Mouse (Mus musculus) heart, adult 2 months (tissue): ENCODE data around the gene Pcnx.

Experiments
- CTCF ChIP-seq: fragments of 200-600 bp; IDR thresholded peaks from 2 replicates; pipeline ENCODE4 v1.8.1; 2022; ENCODE audit warnings: antibody characterized with exemption, mild to moderate bottlenecking, moderate library complexity
- EP300 ChIP-seq: fragments of 200-500 bp; IDR thresholded peaks from 2 replicates; pipeline ENCODE4 v1.6.1; 2011; ENCODE audit warnings: low read depth, low read length, control low read depth; ENCODE audit not compliant: insufficient read depth

- TF ChIP-seq CTCF (no peak), EP300 (no peak)
Observed at GRCm38 (mm10) chr12:81833094-81833493, 26.7 kb upstream of the Pcnx start.
